Mouse (Mus musculus): Measurements from ENCODE around the gene Gbp9.
"Not testable (repeated sequence)": the region's sequence is repeated elsewhere in the genome, so short reads cannot be mapped to it uniquely, and the experiment has no call there.

The Gbp9 gene

GRCm38 (mm10) chr5:105060224-105060623 lies 79.1 kb downstream of the Gbp9 start:
- peak; percentile 56 to 68 for DNase-seq (ENCODE audit: low spot score in 2 of 2)

- no peak for DNase-seq (ENCODE audit: low spot score in 2 of 2)
Measured at GRCm38 (mm10) chr5:105055279-105055678, 84.1 kb downstream of the Gbp9 start.

- not testable (repeated sequence) for DNase-seq (ENCODE audit: low spot score in 2 of 2)
Measured at GRCm38 (mm10) chr5:105053471-105054169, 85.7 kb downstream of the Gbp9 start.

GRCm38 (mm10) chr5:105032362-105032761 lies 107.0 kb downstream of the Gbp9 start:
- no peak for DNase-seq (ENCODE audit: low spot score in 2 of 2)

Measured in thymus, postnatal 10 days (tissue).